Mouse (Mus musculus) myocyte (in vitro differentiated cells): ENCODE results near the gene Mylk. TPM values are rescaled to one million over a fixed set of nuclear protein-coding genes. Genes with fewer than 3 reads are reported as not detected.
A peak's percentile ranks its signal among the peaks of the same experiment; 100 is the strongest.

Experiments used
- H3K27me3 ChIP-seq: one replicate; pipeline ENCODE4 v1.6.1; 2011; ENCODE audit not compliant: control insufficient read depth, insufficient read depth, insufficient read length
- H3K36me3 ChIP-seq: one replicate; pipeline ENCODE4 v1.6.1; 2011; ENCODE audit not compliant: control insufficient read depth, insufficient read depth
- H3K4me2 ChIP-seq: one replicate; pipeline ENCODE4 v1.6.1; 2011; ENCODE audit warnings: low read depth, control low read depth
- H3K4me3 ChIP-seq: one replicate; pipeline ENCODE4 v1.5.1; 2011; ENCODE audit warnings: mild to moderate bottlenecking, control low read depth, moderate library complexity
- H3K79me2 ChIP-seq: one replicate; pipeline ENCODE4 v1.6.1; 2011; ENCODE audit not compliant: control insufficient read depth, insufficient read depth
- H3ac ChIP-seq: one replicate; pipeline ENCODE4 v1.6.1; 2011; ENCODE audit not compliant: control insufficient read depth, insufficient read length
- CEBPB ChIP-seq: IDR thresholded peaks from 2 replicates; pipeline ENCODE4 v1.6.1; 2011; ENCODE audit warnings: mild to moderate bottlenecking, moderate library complexity; ENCODE audit not compliant: poor library complexity, insufficient read depth, severe bottlenecking
- E2F4 ChIP-seq: IDR thresholded peaks from one replicate; pipeline ENCODE4 v1.6.1; 2011; ENCODE audit warnings: mild to moderate bottlenecking, control low read depth, moderate library complexity; ENCODE audit not compliant: insufficient read depth
- MAX ChIP-seq: IDR thresholded peaks from one replicate; pipeline ENCODE4 v1.6.1; 2011; ENCODE audit warnings: low read depth, mild to moderate bottlenecking, control low read depth
- MYOD1 ChIP-seq, 3 experiments: IDR thresholded peaks; one replicate each; pipeline ENCODE4 v1.6.1; 2011; ENCODE audit warnings: control low read depth in 2 of 3, low read depth in 2 of 3, mild to moderate bottlenecking in 2 of 3, moderate library complexity in 1 of 3; ENCODE audit not compliant: insufficient read length in 2 of 3, control insufficient read depth in 1 of 3
- MYOG ChIP-seq, 3 experiments: IDR thresholded peaks; one replicate each; pipeline ENCODE4 v1.6.1; 2011; ENCODE audit warnings: control low read depth in 2 of 3, low read depth in 2 of 3, mild to moderate bottlenecking in 2 of 3; ENCODE audit not compliant: insufficient read length in 2 of 3, control insufficient read depth in 1 of 3, insufficient read depth in 1 of 3
- POLR2A ChIP-seq: IDR thresholded peaks from one replicate; pipeline ENCODE4 v1.6.1; 2011; ENCODE audit warnings: low read depth, mild to moderate bottlenecking, control low read depth, moderate library complexity; ENCODE audit not compliant: insufficient read length
- POLR2AphosphoS2 ChIP-seq: IDR thresholded peaks from one replicate; pipeline ENCODE4 v1.6.1; 2011; ENCODE audit warnings: low read depth, control low read depth; ENCODE audit not compliant: insufficient read length
- REST ChIP-seq: IDR thresholded peaks from one replicate; pipeline ENCODE4 v1.6.1; 2011; ENCODE audit warnings: mild to moderate bottlenecking, control low read depth, moderate library complexity; ENCODE audit not compliant: insufficient read depth, insufficient read length
- SRF ChIP-seq: IDR thresholded peaks from one replicate; pipeline ENCODE4 v1.6.1; 2011; ENCODE audit warnings: low read depth; ENCODE audit not compliant: control insufficient read depth, insufficient read length
- TCF12 ChIP-seq: IDR thresholded peaks from one replicate; pipeline ENCODE4 v1.6.1; 2011; ENCODE audit warnings: mild to moderate bottlenecking, control low read depth; ENCODE audit not compliant: poor library complexity, insufficient read depth, severe bottlenecking
- TCF3 ChIP-seq: IDR thresholded peaks from one replicate; pipeline ENCODE4 v1.6.1; 2011; ENCODE audit warnings: low read depth, control low read depth; ENCODE audit not compliant: insufficient read length
- USF1 ChIP-seq: IDR thresholded peaks from one replicate; pipeline ENCODE4 v1.6.1; 2011; ENCODE audit warnings: low read depth, mild to moderate bottlenecking, control low read depth, moderate library complexity
- polyA plus RNA-seq: library from polyadenylated mRNA; unstranded; fragments of >200 nt; fragmentation: generic; extraction: Trizol; gene quantifications from one replicate; pipeline ENCODE4 v1.2.1, GENCODE M21; 2012; ENCODE audit warnings: missing spikeins

Gene Mylk
- polyA plus RNA-seq, 1 experiment = 2.1 TPM

GRCm38 (mm10) chr16:35018470-35018974, 273.5 kb downstream of the Mylk start:
- Histone ChIP-seq H3K27me3 (no peaks in the 10 kb centered on the region), H3K79me2 (peaks cover 6% of the 10 kb centered on the region), H3K36me3 (no peaks in the 10 kb centered on the region), H3ac (no peak overlapping the region), H3K4me2 (no peak overlapping the region), H3K4me3 (no peak overlapping the region)
- no peak for TF ChIP-seq TCF12
- TF ChIP-seq TCF3 = no peak
- no peak for TF ChIP-seq E2F4
- TF ChIP-seq REST = no peak
- no peak for TF ChIP-seq CEBPB
- no peak for TF ChIP-seq POLR2AphosphoS2
- no peak for TF ChIP-seq MAX
- no peak for TF ChIP-seq SRF
- TF ChIP-seq MYOD1 (IDR thresholded peaks at IDR 0.05; ENCODE audit: control insufficient read depth in 1 of 3, insufficient read length in 2 of 3, low read depth in 2 of 3) = no peak
- no peak for TF ChIP-seq MYOG (IDR thresholded peaks at IDR 0.05; ENCODE audit: control insufficient read depth in 1 of 3, insufficient read depth in 1 of 3, insufficient read length in 2 of 3, low read depth in 2 of 3)
- TF ChIP-seq USF1 = no peak
- TF ChIP-seq POLR2A = no peak

- no peaks in the 10 kb centered on the region for H3K27me3 ChIP-seq
- H3K36me3 ChIP-seq = no peaks in the 10 kb centered on the region
- TF ChIP-seq TCF12 = no peak
- TF ChIP-seq MAX = no peak
- TF ChIP-seq MYOD1 (IDR thresholded peaks at IDR 0.05; ENCODE audit: control insufficient read depth in 1 of 3, insufficient read length in 2 of 3, low read depth in 2 of 3) = no peak
- no peak for TF ChIP-seq USF1
- TF ChIP-seq E2F4 = no peak
- TF ChIP-seq TCF3 = no peak
- TF ChIP-seq CEBPB = no peak
- TF ChIP-seq MYOG (IDR thresholded peaks at IDR 0.05; ENCODE audit: control insufficient read depth in 1 of 3, insufficient read depth in 1 of 3, insufficient read length in 2 of 3, low read depth in 2 of 3) = no peak
- TF ChIP-seq POLR2A = no peak
- no peak for TF ChIP-seq SRF
- TF ChIP-seq REST = no peak
- no peak for TF ChIP-seq POLR2AphosphoS2
- H3K79me2 ChIP-seq = peaks cover 8% of the 10 kb centered on the region
- H3K4me2 ChIP-seq = peak overlapping the region; percentile 70
- H3ac ChIP-seq = peak overlapping the region; percentile 20
- H3K4me3 ChIP-seq = peak overlapping the region; percentile 37
Observed at GRCm38 (mm10) chr16:35021903-35022241, 276.9 kb downstream of the Mylk start.

- Histone ChIP-seq H3K27me3 (no peaks in the 10 kb centered on the region), H3ac (peak within 1 kb of the TSS; percentile 20), H3K4me2 (peak within 1 kb of the TSS; percentile 85)
Observed at GRCm38 (mm10) chr16:35022242-35023137, 277.5 kb downstream of the Mylk start, which contains the start of gene Hacd2. Gene Hacd2 (plus strand): TSS chr16:35022428.

DNA sequence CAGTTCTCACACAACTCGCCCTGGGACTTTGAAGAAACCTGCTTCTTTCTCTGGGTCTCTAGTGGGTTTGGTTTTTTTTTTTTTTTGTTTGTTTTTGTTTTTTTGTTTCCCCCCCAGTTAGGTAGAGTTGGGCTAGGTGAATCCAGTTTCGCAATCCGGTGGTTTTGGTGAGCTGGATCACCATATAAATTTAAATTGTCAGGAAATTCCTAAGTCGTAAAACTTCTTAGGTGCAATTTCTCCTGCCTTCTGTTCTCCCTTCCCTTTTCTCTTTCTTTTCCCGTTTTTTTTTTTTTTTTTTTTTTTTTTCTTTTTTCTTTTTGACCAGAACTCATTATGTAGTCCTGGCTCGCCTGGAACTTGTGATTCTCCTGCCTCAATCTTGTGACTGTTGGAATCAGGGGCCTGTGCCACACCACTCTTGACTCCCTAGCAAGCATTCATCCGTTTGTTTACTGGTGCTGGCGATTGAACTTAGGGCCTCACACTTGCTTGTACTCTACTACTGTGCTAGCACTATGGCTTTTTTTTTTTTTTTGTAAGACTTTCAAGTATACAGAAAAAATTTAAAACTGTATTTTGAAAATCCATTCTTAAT, 278.2 kb downstream of the Mylk start:
- Histone ChIP-seq H3K79me2 (peaks cover 8% of the 10 kb centered on the region), H3K36me3 (no peaks in the 10 kb centered on the region), H3K4me3 (peak overlapping the region; percentile 37), H3ac (peak overlapping the region; percentile 20), H3K4me2 (peak overlapping the region; percentile 85), H3K27me3 (no peaks in the 10 kb centered on the region)
- TF ChIP-seq CEBPB = peak; percentile 76
- no peak for TF ChIP-seq MYOD1 (IDR thresholded peaks at IDR 0.05; ENCODE audit: control insufficient read depth in 1 of 3, insufficient read length in 2 of 3, low read depth in 2 of 3)

More at GRCm38 (mm10) chr16:35022242-35023137, 277.5 kb downstream of the Mylk start, which contains the start of gene Hacd2:
- Histone ChIP-seq H3K36me3 (no peaks in the 10 kb centered on the region), H3K4me3 (peak within 1 kb of the TSS; percentile 37), H3K79me2 (peaks cover 8% of the 10 kb centered on the region)
- TF ChIP-seq POLR2AphosphoS2 (peak; percentile 79), MAX (no peak), MYOG (IDR thresholded peaks at IDR 0.05; ENCODE audit: control insufficient read depth in 1 of 3, insufficient read depth in 1 of 3, insufficient read length in 2 of 3, low read depth in 2 of 3) (peak in 1 of 3 experiments; percentile 13), SRF (no peak), E2F4 (no peak), POLR2A (peak; percentile 92), REST (no peak), CEBPB (no peak)
